Mouse (Mus musculus) B cell, adult 2 months (primary cell): ENCODE measurements around the gene Pdzk1ip1.

Experiments used
- DNase-seq, 2 experiments: peaks; one replicate each; pipeline ENCODE4 v3.0.0; 2022

The Pdzk1ip1 gene

DNA sequence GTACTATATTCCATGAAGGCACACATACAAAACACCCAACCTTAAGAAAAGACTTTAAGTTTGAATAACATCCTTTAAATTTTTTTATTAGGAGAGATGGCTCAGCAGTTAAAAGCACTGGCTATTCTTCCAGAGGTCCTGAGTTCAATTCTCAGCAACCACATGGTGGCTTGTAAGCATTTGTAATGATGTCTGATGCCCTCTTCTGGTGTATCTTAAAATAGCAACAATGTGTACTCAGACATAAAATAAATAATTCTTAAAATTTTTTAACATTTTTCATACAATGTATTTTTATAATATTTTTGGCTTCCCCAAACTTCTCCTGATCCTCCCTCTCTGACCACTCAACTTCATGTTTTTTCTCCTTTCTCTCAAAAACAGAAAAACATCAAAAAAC, 36.2 kb downstream of the Pdzk1ip1 start:
- no peak for DNase-seq

DNA sequence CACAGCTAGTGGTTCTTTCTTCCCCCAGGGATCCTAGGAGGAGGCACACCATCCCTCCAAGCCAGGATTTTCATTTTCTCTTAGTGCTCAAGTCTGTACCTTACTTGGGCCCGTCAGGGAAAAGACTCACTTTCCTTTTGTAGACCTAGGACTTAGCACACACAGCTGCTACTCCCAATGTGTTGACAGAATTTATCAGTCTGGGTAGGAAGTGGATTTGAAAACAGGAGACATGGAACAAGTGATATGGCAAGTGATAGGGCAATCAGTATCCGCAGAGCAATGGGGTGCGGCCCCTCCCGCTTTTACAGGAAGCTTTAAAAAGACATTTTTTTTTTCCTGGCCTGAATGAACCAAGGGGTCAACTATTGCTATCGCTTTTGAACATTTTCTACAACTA, 44.6 kb downstream of the Pdzk1ip1 start:
- DNase-seq: no peak

DNA sequence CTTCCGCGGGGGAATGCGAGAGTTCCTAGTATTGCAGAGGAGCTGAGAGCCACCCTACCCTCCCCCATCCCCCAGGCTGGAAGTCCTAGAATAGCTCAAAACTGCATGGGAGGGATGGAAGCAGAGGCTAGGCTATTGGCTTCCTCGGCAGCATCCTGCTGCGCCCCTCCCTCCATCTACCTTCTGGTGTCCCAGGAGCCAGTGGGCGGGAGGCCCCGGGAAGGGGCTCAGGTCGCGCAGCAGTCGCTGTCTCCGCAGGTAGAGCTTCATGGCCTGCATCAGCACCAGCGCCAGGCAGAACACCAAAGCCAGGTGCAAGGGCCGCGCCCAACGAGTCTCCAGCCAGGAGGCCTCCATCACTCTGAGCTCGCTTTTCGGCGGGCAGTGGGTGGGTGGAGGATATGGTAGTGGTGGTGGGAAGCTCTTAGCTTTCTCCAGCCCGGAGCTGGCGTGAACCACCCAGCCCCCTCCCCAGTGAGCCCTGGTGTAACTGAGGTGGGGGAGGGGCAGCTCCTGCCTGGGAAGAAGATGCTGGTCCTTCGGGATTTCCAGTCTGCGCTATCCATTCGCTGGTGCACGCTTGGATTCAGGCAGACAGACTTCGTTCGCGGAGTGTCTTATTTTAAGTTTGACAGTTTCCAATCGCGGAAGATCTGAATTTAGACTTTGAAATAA, 45.2 kb downstream of the Pdzk1ip1 start, which contains the start of gene Cyp4x1:
Gene Cyp4x1 (minus strand): TSS at position 661 of the 675 bp plus-strand sequence.
- DNase-seq: no peak

DNA sequence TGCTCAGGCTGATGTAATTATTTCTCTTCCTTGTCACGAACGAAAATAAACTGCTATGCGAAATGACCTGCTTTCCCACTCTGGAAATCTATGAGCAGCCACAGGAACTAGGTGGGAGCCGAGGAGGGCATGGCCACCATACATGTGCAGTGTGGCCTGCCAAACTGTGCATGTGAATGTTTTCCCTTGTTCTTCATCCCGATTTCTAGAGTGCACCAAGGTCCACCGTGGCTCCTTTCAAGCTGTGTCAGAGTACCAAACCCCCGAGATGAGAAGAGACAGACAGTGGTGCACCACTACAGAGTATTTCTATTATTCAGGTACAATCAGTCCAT, 45.8 kb downstream of the Pdzk1ip1 start:
- no peak for DNase-seq
